Mouse (Mus musculus) kidney, embryonic 15.5 days (tissue): Measurements from ENCODE around the gene Msrb3. TPM values are rescaled to one million over a fixed set of nuclear protein-coding genes. Genes with fewer than 3 reads are reported as not detected.

Experiments
- ATAC-seq: fragments of 200-750 bp; cut with Nextera tagmentation; replicated peaks from 2 replicates; pipeline ENCODE4 v1.8.0; 2017; ENCODE audit warnings: moderate TSS enrichment; ENCODE audit not compliant: low FRiP score
- H3K27ac ChIP-seq: fragments of 300-500 bp; sonication (generic); 2 replicates; pipeline ENCODE4 v1.5.1; 2015; ENCODE audit warnings: mild to moderate bottlenecking, inconsistent platforms
- H3K27me3 ChIP-seq: fragments of 300-500 bp; sonication (generic); 2 replicates; pipeline ENCODE4 v1.6.1; 2015; ENCODE audit warnings: inconsistent platforms
- H3K36me3 ChIP-seq: fragments of 300-500 bp; sonication (generic); 2 replicates; pipeline ENCODE4 v1.6.1; 2015; ENCODE audit warnings: inconsistent platforms
- H3K4me1 ChIP-seq: fragments of 300-500 bp; sonication (generic); 2 replicates; pipeline ENCODE4 v1.6.1; 2015; ENCODE audit warnings: inconsistent platforms
- H3K4me2 ChIP-seq: fragments of 300-500 bp; sonication (generic); 2 replicates; pipeline ENCODE4 v1.6.1; 2015; ENCODE audit warnings: moderate library complexity, mild to moderate bottlenecking, inconsistent platforms
- H3K4me3 ChIP-seq: fragments of 300-500 bp; sonication (generic); replicated peaks from 2 replicates; pipeline ENCODE4 v1.5.1; 2015; ENCODE audit warnings: mild to moderate bottlenecking, inconsistent platforms
- H3K9ac ChIP-seq: fragments of 300-500 bp; sonication (generic); 2 replicates; pipeline ENCODE4 v1.6.1; 2015; ENCODE audit warnings: mild to moderate bottlenecking, inconsistent platforms
- H3K9me3 ChIP-seq: fragments of 300-500 bp; sonication (generic); replicated peaks from 2 replicates; pipeline ENCODE4 v1.6.1; 2016; ENCODE audit warnings: inconsistent platforms
- WGBS: fragments of 180-500 bp; shearing (Covaris S2); methylation state at CpG from one replicate; pipeline ENCODE4 v1.1.7; 2015; ENCODE audit warnings: mixed read lengths; 5-methylcytosine and 5-hydroxymethylcytosine counted together
- polyA plus RNA-seq: library from polyadenylated mRNA; unstranded; fragments of >200 nt; fragmentation: Nextera tagmentation; extraction: Ambion mirVana; gene quantifications from 2 replicates; pipeline ENCODE4 v1.2.1, GENCODE M21; 2015

The Msrb3 gene
- polyA plus RNA-seq, 1 experiment from 2014 or later = 8.5 TPM

- H3K4me3 ChIP-seq = no peak overlapping the region
- no peak overlapping the region for H3K4me2 ChIP-seq
- no peak for ATAC-seq
- no peaks in the 10 kb centered on the region for H3K36me3 ChIP-seq
- peaks cover 8% of the 10 kb centered on the region; the same call in 1 of the 2 replicates for H3K27me3 ChIP-seq
- no peak overlapping the region for H3K9ac ChIP-seq
- H3K9me3 ChIP-seq = no peaks in the 10 kb centered on the region
- no peak overlapping the region for H3K27ac ChIP-seq
- WGBS = 61% methylated on average over 2 of the region's 2 CpGs
- H3K4me1 ChIP-seq = peaks cover 12% of the 10 kb centered on the region
Measured at GRCm38 (mm10) chr10:120734364-120734763, 164.5 kb downstream of the Msrb3 start.

Other genes starting within 250 kb of the Msrb3 start
- gene Lemd3, start 80.2 kb upstream of the Msrb3 start, polyA plus RNA-seq = 2.8 and 3.1 TPM in 2 replicates
- gene Wif1, start 134.9 kb upstream of the Msrb3 start, polyA plus RNA-seq = 2.1 and 3.9 TPM in 2 replicates